Mouse (Mus musculus) CD4-positive naive resting alpha-beta T cell, adult 76 days (primary cell): ENCODE measurements around the gene Inava. TPM values are rescaled to one million over a fixed set of nuclear protein-coding genes. Genes with fewer than 3 reads are reported as not detected.

Source experiments
- total RNA-seq: library from RNA; stranded (reverse); gene quantifications from one replicate; pipeline ENCODE4 v1.2.4, GENCODE M21; 2023

The Inava gene
- total RNA-seq = not detected

DNA sequence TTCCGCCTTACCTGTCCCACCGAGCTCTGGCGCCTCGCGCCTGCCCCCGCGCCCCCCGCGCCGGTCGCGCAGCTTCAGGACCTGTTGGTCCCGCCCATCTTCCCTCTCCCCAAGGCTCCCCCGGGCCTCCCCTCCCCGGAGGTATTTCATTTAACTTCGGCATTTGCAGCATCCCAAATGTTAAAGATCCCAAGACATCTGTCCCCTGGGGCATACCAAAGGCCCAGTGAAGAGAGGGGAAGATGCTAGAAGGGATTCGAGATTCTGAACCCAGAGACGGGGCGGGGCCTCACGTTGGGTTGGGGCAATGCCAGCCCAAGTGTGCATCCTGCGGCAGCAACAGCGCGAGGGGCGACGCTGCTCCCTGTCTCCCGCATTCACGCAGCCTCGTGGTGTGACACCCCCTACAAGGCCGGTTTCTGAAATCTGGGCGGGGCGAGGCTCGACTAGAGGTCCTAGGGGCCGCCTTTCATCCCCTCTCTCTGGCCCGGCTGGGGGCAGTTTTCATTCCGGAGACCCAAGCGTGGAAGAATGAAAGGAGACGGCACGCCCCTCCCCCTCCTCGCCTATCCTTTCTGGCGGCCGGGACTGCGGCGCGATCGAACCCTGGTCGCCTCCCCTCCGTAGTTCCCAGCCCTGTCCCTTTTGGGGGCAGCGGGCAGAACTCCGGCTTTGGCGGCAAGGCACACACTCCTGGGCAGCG lies at the start of gene Inava:
Gene Inava (minus strand): TSS at position 373 of the 703 bp plus-strand sequence.

DNA sequence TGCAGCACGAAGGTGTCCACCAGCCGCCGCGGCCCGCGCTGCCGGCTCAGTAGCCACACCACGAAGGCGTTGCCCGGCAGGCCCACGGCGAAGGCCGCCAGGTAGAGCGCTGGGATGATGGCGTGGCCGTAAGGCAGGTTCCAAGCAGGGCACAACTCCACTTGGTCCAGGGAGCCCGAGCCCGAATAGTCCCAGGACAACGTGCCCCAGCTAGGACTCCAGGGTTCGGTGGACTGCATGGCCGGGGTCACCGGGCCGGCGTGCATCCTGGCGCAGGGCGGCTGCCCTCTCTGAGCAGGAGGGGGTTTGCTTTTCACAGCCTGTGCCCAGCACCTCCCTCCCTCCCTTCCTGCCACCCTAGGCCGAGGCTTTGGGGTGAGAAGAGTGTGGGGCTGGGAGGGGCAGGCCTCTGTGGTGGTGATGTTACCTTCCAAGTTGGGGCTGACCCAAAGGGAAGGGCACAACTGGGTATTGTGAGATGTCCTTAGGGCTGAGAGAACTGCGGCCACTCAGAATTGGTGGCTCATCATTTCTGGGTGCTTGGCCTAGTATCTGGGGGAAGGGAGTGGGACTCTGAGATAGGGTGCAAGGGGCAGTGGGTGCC lies 26.7 kb upstream of the Inava start, which contains the start of gene Gpr25:
Gene Gpr25 (minus strand): TSS at position 239 of the 604 bp plus-strand sequence.

DNA sequence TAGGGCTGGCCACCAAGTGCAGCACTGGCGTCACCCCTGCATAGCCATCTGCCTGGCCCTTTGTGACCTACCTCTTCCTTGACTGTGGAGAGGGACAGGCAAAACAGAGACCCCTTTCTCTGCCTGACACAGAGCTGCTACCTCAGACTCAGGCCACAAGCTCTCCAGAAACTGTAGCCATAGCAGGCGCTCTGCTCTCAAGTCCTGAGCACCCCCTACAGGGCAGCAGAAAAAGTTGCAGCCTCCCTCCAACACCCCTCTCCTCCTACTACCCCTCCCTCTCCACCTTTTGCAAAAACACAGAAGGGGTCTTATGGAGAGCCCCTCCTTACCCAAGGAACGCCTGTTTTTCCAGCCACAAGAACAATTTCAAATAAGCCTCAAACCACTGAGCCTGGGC lies 21.3 kb downstream of the Inava start, which contains the start of gene Mroh3:
Gene Mroh3 (minus strand): TSS at position 26 of the 400 bp plus-strand sequence.

Other genes starting within 250 kb of the Inava start
- not detected for gene Igfn1, start 227.9 kb downstream of the Inava start, total RNA-seq
- 20.8 TPM for gene Tmem9, start 226.1 kb downstream of the Inava start, total RNA-seq
- gene Ascl5, start 183.5 kb downstream of the Inava start, total RNA-seq = not detected
- gene Cacna1s, start 181.5 kb downstream of the Inava start, total RNA-seq = 1.8 TPM
- gene Kif21b, start 102.9 kb downstream of the Inava start, total RNA-seq = 353 TPM
- gene Mroh3, start 21.4 kb downstream of the Inava start, total RNA-seq = not detected
- gene Gpr25, start 26.6 kb upstream of the Inava start, total RNA-seq = not detected
- gene Camsap2, start 111.8 kb upstream of the Inava start, total RNA-seq = 44.4 TPM
- gene Ddx59, start 181.0 kb upstream of the Inava start, total RNA-seq = 13.2 TPM
- gene Kif14, start 232.1 kb upstream of the Inava start, total RNA-seq = 0.94 TPM